Mouse (Mus musculus): ENCODE measurements at regions not wholly inside any gene's neighbourhood (a gene's known extent, or its start where the extent isn't known, plus 50 kb on each side); places are given as distances from the start of the nearest gene placed in this dataset.

DNA sequence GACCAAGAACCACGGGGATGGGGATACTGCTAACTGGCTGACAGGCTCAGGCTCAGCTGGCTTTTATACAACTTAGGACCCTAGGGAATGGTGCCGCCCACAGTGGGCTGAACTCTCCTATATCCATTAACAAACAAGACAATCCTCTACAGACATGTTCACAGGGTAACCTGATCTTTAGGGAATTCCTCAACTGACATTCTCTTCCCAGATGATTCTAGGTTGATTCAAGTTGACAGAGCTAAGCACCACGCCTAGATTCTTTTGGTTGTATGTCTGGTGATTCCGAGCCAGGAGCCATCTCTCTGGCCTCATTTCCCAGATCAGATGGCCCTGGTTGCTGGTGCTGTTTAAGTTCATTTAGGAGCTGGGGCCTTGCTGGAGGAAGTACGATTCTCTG is 253.9 kb upstream of the Sulf2 start:
- TF ChIP-seq CTCF (IDR thresholded peaks at IDR 0.05; ENCODE audit: control insufficient read depth, insufficient read depth, insufficient replicate concordance, low read depth, low read length) (no peak), POLR2A (IDR thresholded peaks at IDR 0.05; ENCODE audit: control insufficient read depth, low read depth, low read length) (no peak)
